Mouse (Mus musculus) liver, embryonic 15.5 days (tissue): Measurements from ENCODE around the gene Gng2. TPM values are rescaled to one million over a fixed set of nuclear protein-coding genes. Genes with fewer than 3 reads are reported as not detected.

Experiments used
- ATAC-seq: fragments of 200-750 bp; cut with Nextera tagmentation; 2 replicates; pipeline ENCODE4 v1.8.0; 2017; ENCODE audit warnings: moderate number of reproducible peaks, mild to moderate bottlenecking, moderate library complexity; ENCODE audit not compliant: insufficient read depth
- H3K27ac ChIP-seq: fragments of 300-500 bp; sonication (generic); replicated peaks from 2 replicates; pipeline ENCODE4 v1.5.1; 2015; ENCODE audit warnings: mild to moderate bottlenecking, inconsistent platforms
- H3K27me3 ChIP-seq: fragments of 300-500 bp; sonication (generic); 2 replicates; pipeline ENCODE4 v1.6.1; 2015; ENCODE audit warnings: mild to moderate bottlenecking, inconsistent platforms
- H3K36me3 ChIP-seq: fragments of 300-500 bp; sonication (generic); replicated peaks from 2 replicates; pipeline ENCODE4 v1.6.1; 2015; ENCODE audit warnings: moderate library complexity, mild to moderate bottlenecking, inconsistent platforms
- H3K4me1 ChIP-seq: fragments of 300-500 bp; sonication (generic); replicated peaks from 2 replicates; pipeline ENCODE4 v1.6.1; 2015; ENCODE audit warnings: inconsistent platforms
- H3K4me2 ChIP-seq: fragments of 300-500 bp; sonication (generic); 2 replicates; pipeline ENCODE4 v1.6.1; 2015; ENCODE audit warnings: moderate library complexity, mild to moderate bottlenecking, inconsistent platforms
- H3K4me3 ChIP-seq: fragments of 300-500 bp; sonication (generic); replicated peaks from 2 replicates; pipeline ENCODE4 v1.5.1; 2015; ENCODE audit warnings: mild to moderate bottlenecking, inconsistent platforms
- H3K9ac ChIP-seq: fragments of 300-500 bp; sonication (generic); 2 replicates; pipeline ENCODE4 v1.6.1; 2015; ENCODE audit warnings: moderate library complexity, mild to moderate bottlenecking, inconsistent platforms
- H3K9me3 ChIP-seq: fragments of 300-500 bp; sonication (generic); replicated peaks from 2 replicates; pipeline ENCODE4 v1.6.1; 2016; ENCODE audit warnings: inconsistent platforms
- WGBS: fragments of 180-500 bp; shearing (Covaris S2); methylation state at CpG from one replicate; pipeline ENCODE4 v1.1.7; 2015; ENCODE audit warnings: mixed read lengths; ENCODE audit not compliant: insufficient replicate concordance; 5-methylcytosine and 5-hydroxymethylcytosine counted together
- polyA plus RNA-seq: library from polyadenylated mRNA; unstranded; fragments of >200 nt; fragmentation: Nextera tagmentation; extraction: Ambion mirVana; gene quantifications from 2 replicates; pipeline ENCODE4 v1.2.1, GENCODE M21; 2015

The Gng2 gene
- polyA plus RNA-seq, 1 experiment from 2014 or later, result 9.8 TPM

DNA sequence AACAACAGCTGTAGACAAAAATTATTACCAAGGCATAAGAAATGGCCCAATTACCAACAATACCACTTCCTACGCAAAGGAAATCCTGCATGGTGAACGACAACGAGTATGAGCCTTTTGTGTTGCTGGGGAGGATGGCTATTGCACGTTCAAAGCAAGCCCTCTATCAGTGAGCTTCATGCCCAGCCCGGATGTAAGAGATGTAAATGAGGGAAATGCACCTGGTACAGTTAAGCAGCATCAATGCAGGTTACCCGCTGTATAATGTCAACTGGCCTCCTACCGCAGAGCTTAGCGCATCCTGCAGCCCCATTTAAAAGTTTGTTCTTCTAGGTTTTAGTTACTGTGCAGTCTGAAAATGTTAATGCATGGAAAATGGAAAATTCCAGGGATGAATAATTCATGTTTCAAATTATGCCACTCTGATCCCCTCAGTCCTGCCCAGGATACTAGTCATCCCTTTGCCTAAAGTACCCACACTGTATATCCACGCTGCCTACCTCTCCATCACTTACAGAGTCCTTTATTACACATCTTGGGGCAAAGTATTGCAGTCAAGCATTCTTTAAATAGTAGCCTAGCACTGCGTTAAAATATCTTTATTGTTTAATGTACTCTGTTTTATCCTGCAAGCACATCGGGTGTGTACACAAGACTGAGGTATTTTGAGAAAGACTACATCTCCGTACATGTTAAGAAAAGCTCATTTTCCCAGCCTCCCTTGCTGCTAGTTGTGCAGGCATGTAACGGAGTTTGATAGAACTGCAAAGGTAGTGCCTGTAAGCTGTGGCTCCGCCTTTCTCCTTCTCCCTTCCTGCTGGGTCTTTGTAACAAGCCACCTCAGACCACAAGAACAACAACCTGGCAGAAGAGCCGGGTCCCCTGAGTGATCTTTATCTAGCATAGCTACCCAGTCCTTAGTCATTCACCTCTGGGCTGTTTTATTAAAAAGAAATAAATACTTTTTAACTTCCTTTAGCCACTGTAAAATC lies 15.2 kb downstream of the Gng2 start:
- no peaks in the 10 kb centered on the region for H3K36me3 ChIP-seq
- no peaks in the 10 kb centered on the region for H3K9me3 ChIP-seq
- no peaks in the 10 kb centered on the region for H3K27me3 ChIP-seq
- H3K4me3 ChIP-seq, result no peak overlapping the region
- H3K9ac ChIP-seq, result no peak overlapping the region
- no peaks in the 10 kb centered on the region for H3K4me1 ChIP-seq
- H3K4me2 ChIP-seq, result no peak overlapping the region
- ATAC-seq, result no peak
- no peak overlapping the region for H3K27ac ChIP-seq
- WGBS, result 52% methylated on average over 15 of the region's 15 CpGs

DNA sequence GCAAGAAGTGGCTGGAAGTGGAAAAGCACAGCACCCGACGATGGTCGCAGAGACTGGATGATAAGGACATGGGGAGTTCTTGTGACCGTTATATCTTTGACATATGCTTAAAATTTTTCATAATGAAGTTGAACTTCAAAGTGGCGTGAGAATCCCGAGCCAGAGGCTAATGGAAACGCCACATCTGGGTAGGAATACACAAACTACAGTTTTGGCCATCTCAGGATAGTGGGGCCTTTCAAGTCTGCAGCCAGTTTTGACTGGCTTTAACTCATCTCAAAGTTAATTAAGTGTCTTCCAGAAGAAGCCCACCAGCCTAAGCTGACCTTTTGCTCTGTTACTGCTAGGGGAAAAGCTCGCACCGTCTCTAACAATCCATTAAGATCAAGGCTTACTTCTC lies 17.6 kb downstream of the Gng2 start:
- no peak for ATAC-seq
- H3K4me1 ChIP-seq, result no peaks in the 10 kb centered on the region
- no peak overlapping the region for H3K27ac ChIP-seq
- H3K9me3 ChIP-seq, result no peaks in the 10 kb centered on the region
- H3K4me2 ChIP-seq, result no peak overlapping the region
- H3K27me3 ChIP-seq, result no peaks in the 10 kb centered on the region
- WGBS, result 61% methylated on average over 9 of the region's 9 CpGs
- no peak overlapping the region for H3K9ac ChIP-seq
- no peak overlapping the region for H3K4me3 ChIP-seq
- no peaks in the 10 kb centered on the region for H3K36me3 ChIP-seq

DNA sequence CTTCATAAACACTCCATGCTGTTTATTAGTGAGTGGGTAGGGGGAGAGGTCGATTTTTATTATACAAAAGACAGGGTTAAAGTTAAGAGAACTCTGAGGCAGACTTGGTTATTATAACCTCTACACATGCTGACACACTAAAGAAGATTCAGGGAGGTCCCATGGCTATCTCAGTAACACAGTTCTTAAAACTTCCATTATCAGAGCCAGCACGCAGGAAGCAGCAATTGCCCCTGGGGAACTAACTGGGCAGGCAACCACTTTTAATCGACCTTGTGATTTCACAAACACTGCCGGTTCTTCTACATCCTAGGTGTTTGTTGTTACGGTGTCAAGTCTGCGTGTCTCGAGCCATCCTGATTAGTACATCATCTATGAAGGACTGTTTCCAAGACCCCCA lies 22.4 kb downstream of the Gng2 start:
- no peaks in the 10 kb centered on the region for H3K36me3 ChIP-seq
- H3K27me3 ChIP-seq, result no peaks in the 10 kb centered on the region
- H3K9ac ChIP-seq, result no peak overlapping the region
- WGBS, result 16% methylated on average over 7 of the region's 7 CpGs
- no peaks in the 10 kb centered on the region for H3K4me1 ChIP-seq
- H3K4me3 ChIP-seq, result no peak overlapping the region
- no peak overlapping the region for H3K4me2 ChIP-seq
- no peak for ATAC-seq
- no peaks in the 10 kb centered on the region for H3K9me3 ChIP-seq
- H3K27ac ChIP-seq, result no peak overlapping the region

DNA sequence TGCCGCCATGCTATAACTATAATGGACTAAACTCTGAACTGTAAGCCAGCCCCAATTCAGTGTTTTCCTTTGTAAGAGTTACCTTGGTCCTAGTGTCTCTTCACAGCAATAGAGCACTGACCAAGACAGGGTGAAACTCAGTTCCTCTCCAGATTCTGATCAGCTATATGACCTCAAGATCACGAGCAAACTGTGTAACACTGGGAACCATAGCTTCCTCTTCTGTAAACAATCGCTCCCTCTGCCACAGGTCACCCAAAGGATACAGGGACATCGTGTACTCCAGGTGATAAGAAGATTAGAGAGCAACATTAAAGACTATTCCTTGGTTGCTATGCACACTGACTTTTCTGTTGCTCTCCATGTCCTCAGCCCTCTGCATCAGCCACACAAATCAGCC lies 26.6 kb downstream of the Gng2 start:
- no peaks in the 10 kb centered on the region for H3K36me3 ChIP-seq
- H3K4me2 ChIP-seq, result no peak overlapping the region
- H3K27ac ChIP-seq, result no peak overlapping the region
- 35% methylated on average over 4 of the region's 4 CpGs for WGBS
- no peak for ATAC-seq
- H3K9me3 ChIP-seq, result no peaks in the 10 kb centered on the region
- H3K4me3 ChIP-seq, result no peak overlapping the region
- H3K4me1 ChIP-seq, result no peaks in the 10 kb centered on the region
- H3K27me3 ChIP-seq, result no peaks in the 10 kb centered on the region
- H3K9ac ChIP-seq, result no peak overlapping the region

DNA sequence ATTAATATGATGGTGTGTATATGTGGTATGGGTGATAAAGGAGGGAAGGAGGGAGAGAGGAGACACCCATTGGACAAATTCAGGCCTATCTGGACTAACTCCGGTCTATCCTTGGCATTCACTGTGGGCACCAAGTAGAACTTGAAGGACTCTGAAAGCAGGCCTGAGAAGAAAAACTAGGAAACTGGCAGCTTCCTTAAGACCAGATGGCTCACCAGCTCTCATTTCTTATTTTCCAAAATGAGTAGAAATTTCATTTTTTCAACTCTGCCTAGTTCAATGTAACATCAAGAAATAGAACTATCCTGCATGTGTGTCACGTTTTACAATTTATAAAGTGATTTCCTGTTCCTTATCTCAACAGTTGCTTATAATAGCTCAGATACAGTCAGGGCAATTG lies 28.0 kb downstream of the Gng2 start:
- 49% methylated on average over 2 of the region's 2 CpGs for WGBS
- H3K27ac ChIP-seq, result no peak overlapping the region
- no peaks in the 10 kb centered on the region for H3K4me1 ChIP-seq
- no peaks in the 10 kb centered on the region for H3K9me3 ChIP-seq
- H3K36me3 ChIP-seq, result no peaks in the 10 kb centered on the region
- H3K27me3 ChIP-seq, result no peaks in the 10 kb centered on the region
- no peak overlapping the region for H3K9ac ChIP-seq
- no peak overlapping the region for H3K4me2 ChIP-seq
- H3K4me3 ChIP-seq, result no peak overlapping the region
- no peak for ATAC-seq

DNA sequence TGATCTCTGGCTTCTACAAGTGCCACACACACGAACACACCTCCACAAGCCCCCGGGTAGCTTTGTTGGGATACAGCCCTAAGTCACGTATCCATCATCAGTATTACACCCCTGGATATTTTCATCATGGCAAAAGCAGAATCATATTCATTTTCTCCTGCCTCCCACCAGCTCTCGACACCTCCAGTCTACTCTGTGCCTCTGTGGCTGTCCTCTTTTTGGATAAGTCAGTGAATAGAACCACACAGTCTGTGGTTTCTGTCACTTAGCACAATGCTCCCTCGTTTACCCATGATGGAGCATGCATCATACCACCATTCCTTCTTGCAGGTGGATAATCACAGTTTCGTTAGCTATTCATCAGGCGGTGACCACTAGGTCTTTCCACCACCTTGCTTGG lies 31.2 kb downstream of the Gng2 start:
- Histone ChIP-seq H3K27me3 (no peaks in the 10 kb centered on the region), H3K9me3 (no peaks in the 10 kb centered on the region), H3K4me3 (no peak overlapping the region), H3K27ac (no peak overlapping the region), H3K36me3 (no peaks in the 10 kb centered on the region), H3K4me1 (no peaks in the 10 kb centered on the region), H3K9ac (no peak overlapping the region), H3K4me2 (no peak overlapping the region)
- no peak for ATAC-seq
- WGBS, result 66% methylated on average over 7 of the region's 7 CpGs

DNA sequence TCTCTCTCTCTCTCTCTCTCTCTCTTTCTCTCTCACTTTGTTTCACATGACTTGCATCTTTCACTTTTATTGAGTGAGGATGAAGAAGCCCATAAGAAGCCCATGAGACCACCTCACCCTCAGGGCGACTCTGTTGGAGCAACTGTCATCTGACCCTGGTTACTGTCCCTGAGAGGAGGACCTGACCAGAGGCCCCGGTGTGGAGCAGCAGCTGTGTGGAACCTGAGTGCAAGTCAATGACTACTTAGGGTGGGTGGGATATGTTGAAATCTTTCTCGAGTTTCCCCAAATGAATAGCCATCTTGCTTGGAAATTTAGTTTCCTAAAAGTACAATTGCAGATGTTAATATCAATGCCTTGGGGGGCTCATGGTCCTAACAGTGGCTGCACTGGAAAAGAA lies 34.7 kb downstream of the Gng2 start:
- 54% methylated on average over 3 of the region's 3 CpGs for WGBS
- Histone ChIP-seq H3K4me3 (no peak overlapping the region), H3K4me2 (no peak overlapping the region), H3K4me1 (no peaks in the 10 kb centered on the region), H3K36me3 (no peaks in the 10 kb centered on the region), H3K9ac (no peak overlapping the region), H3K27ac (no peak overlapping the region), H3K27me3 (no peaks in the 10 kb centered on the region), H3K9me3 (no peaks in the 10 kb centered on the region)
- no peak for ATAC-seq

DNA sequence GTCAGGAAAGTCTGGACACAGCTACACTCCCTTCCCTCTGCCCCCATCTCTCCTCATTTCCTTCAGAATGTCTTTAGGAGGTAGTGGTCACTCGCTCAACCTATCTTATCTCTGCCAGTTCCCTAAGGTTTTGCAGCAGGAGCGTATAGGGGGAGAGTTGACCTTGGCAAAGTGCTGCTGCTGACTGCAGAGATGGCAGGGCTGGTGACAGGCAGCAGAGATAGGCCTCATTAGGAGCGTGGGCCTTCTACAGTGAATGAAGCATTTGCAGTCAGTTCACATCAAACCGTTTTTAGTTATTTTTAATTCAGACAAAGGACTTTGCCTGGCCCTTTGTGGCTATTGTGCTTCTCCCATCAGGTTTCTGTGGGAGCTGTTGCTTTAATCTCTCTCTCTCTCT lies 35.1 kb downstream of the Gng2 start:
- no peak for ATAC-seq
- Histone ChIP-seq H3K9me3 (no peaks in the 10 kb centered on the region), H3K27ac (no peak overlapping the region), H3K4me1 (no peaks in the 10 kb centered on the region), H3K27me3 (no peaks in the 10 kb centered on the region), H3K9ac (no peak overlapping the region), H3K4me2 (no peak overlapping the region), H3K36me3 (no peaks in the 10 kb centered on the region), H3K4me3 (no peak overlapping the region)
- WGBS, result 26% methylated on average over 4 of the region's 4 CpGs

DNA sequence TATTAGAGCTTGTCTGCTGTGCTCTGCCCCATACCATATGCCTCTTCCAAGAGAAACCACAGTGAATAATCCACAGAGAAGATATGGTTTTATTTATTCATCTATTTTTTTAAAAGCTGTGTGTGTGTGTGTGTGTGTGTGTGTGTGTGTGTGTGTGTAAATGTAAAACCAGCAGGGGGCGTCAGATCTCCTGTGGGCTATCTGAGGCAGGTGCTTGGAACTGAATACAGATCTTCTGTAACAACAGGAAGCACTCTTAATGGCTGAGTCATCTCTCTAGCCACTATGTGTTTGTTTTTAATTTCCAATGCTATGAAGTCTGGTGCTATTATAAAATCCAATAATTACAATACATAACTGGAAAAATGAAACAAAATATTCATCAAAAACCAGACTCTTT lies 37.4 kb downstream of the Gng2 start:
- H3K4me3 ChIP-seq, result no peak overlapping the region
- no peak overlapping the region for H3K27ac ChIP-seq
- no peak overlapping the region for H3K4me2 ChIP-seq
- H3K27me3 ChIP-seq, result no peaks in the 10 kb centered on the region
- no peak overlapping the region for H3K9ac ChIP-seq
- no peaks in the 10 kb centered on the region for H3K9me3 ChIP-seq
- no peaks in the 10 kb centered on the region for H3K4me1 ChIP-seq
- WGBS, result 29% methylated on average over 1 of the region's 1 CpGs
- no peaks in the 10 kb centered on the region for H3K36me3 ChIP-seq
- ATAC-seq, result no peak

DNA sequence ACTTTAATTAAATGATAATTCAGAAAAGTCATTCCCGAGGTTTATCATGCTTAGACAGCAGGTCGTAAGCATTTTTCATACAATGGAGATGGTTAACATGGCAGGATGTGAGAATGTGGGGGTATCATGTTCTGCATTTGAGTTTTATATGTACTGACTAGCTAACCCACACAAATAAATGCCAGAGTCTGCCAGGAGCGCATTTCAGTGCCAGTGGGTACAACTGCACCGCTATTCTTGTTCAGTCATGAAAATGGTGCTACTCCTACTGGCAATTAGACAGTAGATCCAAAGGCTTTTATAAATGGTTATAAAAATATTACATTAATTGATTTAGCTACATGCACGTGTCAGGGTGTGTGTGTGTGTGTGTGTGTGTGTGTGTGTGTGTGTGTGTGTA lies 38.9 kb downstream of the Gng2 start:
- WGBS, result 73% methylated on average over 5 of the region's 5 CpGs
- no peak overlapping the region for H3K27ac ChIP-seq

DNA sequence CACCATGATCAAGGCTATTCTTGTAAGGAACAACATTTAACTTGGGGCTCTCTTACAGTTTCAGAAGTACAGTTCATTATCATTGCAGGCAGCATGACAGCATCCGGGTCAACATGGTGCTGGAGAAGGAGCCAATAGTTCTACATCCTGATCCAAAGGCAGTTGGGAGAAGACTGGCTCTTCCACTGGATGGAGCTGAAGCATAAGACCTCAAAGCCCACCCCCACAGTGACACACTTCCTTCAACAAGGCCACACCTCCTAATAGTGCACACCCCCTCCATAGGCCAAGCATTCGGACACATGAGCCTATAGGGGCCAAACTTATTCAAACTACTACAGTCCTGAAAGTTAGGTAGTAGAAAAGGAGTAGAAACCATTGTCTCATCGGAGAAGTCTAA lies 42.3 kb downstream of the Gng2 start:
- no peaks in the 10 kb centered on the region for H3K4me1 ChIP-seq
- H3K9me3 ChIP-seq, result no peaks in the 10 kb centered on the region

More for the DNA sequence above, 38.9 kb downstream of the Gng2 start:
- H3K9me3 ChIP-seq, result no peaks in the 10 kb centered on the region
- ATAC-seq, result no peak
- H3K4me1 ChIP-seq, result no peaks in the 10 kb centered on the region
- no peak overlapping the region for H3K9ac ChIP-seq
- H3K27me3 ChIP-seq, result no peaks in the 10 kb centered on the region
- no peaks in the 10 kb centered on the region for H3K36me3 ChIP-seq
- H3K4me3 ChIP-seq, result no peak overlapping the region
- no peak overlapping the region for H3K4me2 ChIP-seq

DNA sequence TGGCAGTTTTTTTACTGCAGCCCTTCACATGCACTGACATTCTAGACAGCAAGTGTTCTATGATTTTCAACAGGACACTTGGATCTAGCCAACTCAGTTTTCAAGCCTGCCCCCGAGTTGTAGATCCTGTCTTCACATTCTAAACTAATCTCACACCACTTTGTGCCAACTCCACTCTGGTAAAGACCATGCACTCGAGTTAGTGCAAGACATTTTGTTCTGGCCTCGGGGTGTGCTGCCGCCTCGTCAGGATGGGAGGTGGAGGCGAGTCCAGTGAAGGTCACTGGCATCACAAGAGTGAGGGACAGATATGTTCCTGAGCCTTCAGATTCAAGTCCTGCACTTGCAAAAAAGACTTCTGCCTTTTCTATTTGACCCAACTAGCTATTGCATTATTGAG lies 44.1 kb downstream of the Gng2 start:
- ATAC-seq, result no peak
- no peaks in the 10 kb centered on the region for H3K9me3 ChIP-seq
- no peaks in the 10 kb centered on the region for H3K27me3 ChIP-seq
- peaks cover 2% of the 10 kb centered on the region for H3K4me1 ChIP-seq
- no peaks in the 10 kb centered on the region for H3K36me3 ChIP-seq
- H3K4me3 ChIP-seq, result no peak overlapping the region
- no peak overlapping the region for H3K4me2 ChIP-seq
- no peak overlapping the region for H3K27ac ChIP-seq
- 59% methylated on average over 6 of the region's 6 CpGs for WGBS
- no peak overlapping the region for H3K9ac ChIP-seq

More for the DNA sequence above, 42.3 kb downstream of the Gng2 start:
- no peak for ATAC-seq
- 63% methylated on average over 3 of the region's 3 CpGs for WGBS
- H3K27ac ChIP-seq, result no peak overlapping the region
- no peak overlapping the region for H3K4me3 ChIP-seq
- H3K27me3 ChIP-seq, result no peaks in the 10 kb centered on the region
- no peaks in the 10 kb centered on the region for H3K36me3 ChIP-seq
- no peak overlapping the region for H3K9ac ChIP-seq
- H3K4me2 ChIP-seq, result no peak overlapping the region
